Mouse (Mus musculus): ENCODE results near the gene Tsen54. TPM values are rescaled to one million over a fixed set of nuclear protein-coding genes. Genes with fewer than 3 reads are reported as not detected.

The Tsen54 gene
- total RNA-seq, 2 experiments from 2014 or later, result 9.1 to 9.2 TPM

DNA sequence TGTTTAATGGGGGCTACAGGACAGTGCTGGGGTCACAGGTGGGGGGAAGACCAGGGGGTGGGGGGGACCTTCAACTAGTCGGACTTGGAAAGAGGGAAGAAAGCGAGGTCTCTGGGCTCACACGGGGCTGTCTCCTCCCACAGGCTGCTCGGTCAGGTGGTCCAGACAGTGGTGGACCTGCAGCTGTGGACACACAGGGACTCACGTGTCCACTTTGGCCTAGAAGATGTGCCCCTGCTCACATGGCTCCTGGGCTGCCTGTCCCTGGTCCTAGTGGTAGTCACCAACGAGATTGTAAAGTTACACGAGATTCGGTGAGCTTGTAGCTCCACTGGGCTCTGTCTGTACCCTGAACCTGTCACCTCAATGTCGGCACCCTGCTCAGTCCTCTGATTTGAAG is 16.9 kb upstream of the Tsen54 start:
- intact Hi-C loops (cut with DNase I), result no loop called here
- DNase-seq (ENCODE audit: low spot score), result no peak

DNA sequence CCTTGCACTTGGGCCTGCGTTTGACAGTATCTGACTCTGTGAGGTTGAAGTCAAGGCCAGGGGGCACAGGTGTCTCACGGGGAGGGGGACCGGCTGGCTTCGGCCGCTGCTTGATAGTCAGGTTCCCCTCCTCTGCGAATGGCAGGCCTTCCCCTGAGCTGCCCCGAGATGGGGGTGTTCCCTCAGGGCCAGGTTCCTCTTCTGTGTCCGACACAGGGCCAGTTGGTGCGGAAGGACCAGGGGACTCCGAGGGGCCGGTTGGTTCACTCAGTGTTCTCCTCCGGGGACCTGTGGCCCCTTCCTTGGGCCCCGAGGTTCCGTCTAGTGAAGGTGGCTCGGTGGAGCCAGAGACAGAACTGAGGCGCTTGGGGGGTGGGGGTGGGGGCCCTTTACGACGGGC is 13.5 kb upstream of the Tsen54 start:
- intact Hi-C loops (cut with DNase I), result no loop called here
- DNase-seq (ENCODE audit: low spot score), result no peak

- intact Hi-C loops (cut with DNase I), result no loop called here
- no peak for DNase-seq (ENCODE audit: low spot score)
These were observed 11.3 kb upstream of the Tsen54 start for GRCm38 (mm10) chr11:115803072-115803709.

- DNase-seq (ENCODE audit: low spot score), result no peak
- intact Hi-C loops (cut with DNase I), result no loop called here
These were observed 9.5 kb upstream of the Tsen54 start for GRCm38 (mm10) chr11:115805005-115805404.

- no peak for DNase-seq (ENCODE audit: low spot score)
- intact Hi-C loops (cut with DNase I), result no loop called here
These were observed 8.4 kb upstream of the Tsen54 start for GRCm38 (mm10) chr11:115806154-115806553.

DNA sequence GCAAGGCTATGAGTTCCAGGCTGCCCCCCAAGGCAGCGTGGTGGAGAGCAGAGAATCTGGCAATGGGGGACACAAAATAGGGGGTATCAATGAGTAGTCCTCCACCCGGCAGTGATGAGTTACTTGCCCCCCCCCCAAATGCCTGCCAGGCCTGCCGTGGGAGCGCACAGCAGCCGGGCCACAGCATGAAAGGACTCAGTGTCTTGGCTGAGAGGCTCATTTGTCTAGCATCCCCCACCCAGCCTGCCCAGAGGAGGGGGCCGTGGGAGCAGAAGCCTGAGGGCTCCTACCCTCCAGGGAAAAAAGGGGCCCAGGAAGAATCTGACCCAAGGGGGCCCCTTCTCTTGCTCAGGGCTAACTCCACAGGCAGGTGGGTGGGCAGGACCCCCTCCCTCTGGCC is 7.2 kb upstream of the Tsen54 start:
- intact Hi-C loops (cut with DNase I), result no loop called here
- no peak for DNase-seq (ENCODE audit: low spot score)

DNA sequence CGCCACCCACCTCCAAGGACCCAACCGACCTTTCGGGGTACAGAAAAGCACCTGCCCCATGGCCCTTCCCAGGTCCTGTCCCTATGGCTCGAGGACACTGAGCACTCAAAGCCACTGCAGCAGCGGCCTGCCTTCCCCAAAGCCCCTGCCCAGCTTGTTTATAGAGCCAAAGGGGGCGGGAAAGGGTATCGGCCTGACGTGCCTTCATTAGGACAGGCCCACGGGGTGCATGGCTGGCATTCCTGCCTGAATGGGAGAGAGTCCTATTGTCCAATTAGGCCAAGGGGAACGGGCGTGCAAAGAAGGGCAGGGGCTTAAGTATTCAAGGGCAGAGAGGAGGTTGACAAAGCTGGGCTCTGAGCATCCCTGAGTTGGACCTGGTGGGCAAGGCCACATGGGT is 6.6 kb upstream of the Tsen54 start:
- intact Hi-C loops (cut with DNase I), result no loop called here
- DNase-seq (ENCODE audit: low spot score), result no peak

- intact Hi-C loops (cut with DNase I), result loop anchor here (1.0 kb wide), 1 partner anchor 30 kb away; no protein-coding TSS in a partner anchor
- DNase-seq (ENCODE audit: low spot score), result no peak
These were observed 5.7 kb upstream of the Tsen54 start for GRCm38 (mm10) chr11:115808696-115809310.

DNA sequence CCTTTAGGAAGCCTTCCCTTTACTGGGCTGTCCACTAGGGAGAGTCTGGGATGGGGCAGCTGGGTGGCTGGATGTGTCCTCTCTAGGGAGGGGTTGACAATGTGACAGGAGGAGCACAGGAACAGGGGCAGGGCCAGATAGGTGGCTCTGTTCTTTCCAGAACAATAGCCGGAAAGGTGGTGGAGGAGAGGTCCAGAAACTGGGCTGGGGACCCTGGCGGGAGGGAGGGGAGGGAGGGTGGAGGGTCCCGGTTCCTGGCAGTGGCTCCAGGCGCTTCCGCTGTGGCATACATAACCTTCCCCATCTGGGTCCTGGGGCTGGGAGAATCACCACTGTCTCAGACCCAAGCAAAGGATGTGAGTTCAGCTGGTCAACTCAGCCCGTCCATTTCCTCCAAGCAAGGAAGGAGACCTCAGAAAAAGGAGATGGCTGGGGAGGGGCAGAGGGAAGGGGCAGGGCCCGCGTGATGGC is 5.2 kb upstream of the Tsen54 start:
- peak; percentile 67 for DNase-seq (ENCODE audit: low spot score)
- intact Hi-C loops (cut with DNase I), result loop anchor here (1.0 kb wide), 1 partner anchor 30 kb away; no protein-coding TSS in a partner anchor

DNA sequence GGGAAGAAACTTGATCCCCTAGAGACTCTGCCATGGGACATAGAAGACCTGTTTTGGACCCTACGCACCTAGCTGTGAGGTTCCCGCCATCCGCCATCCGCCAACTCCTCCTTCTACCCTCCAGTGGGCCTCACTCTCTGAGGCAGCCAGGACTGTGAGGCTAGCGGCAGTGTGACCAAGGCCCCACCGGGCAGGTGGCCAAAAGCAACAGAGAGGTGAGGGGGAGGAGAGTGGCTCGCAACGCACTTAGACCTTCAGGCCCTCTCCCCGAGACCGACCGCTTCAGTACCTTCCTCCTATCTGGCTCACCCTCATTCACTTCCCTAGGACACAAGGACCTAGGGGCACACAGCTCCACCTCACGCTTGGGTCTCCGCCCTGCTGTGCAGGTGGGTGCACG is 4.1 kb upstream of the Tsen54 start:
- peak; percentile 58 for DNase-seq (ENCODE audit: low spot score)
- intact Hi-C loops (cut with DNase I), result loop anchor here (5.0 kb wide), 1 partner anchor 43 kb away; the partner anchor contains the start of gene Tmem94

- intact Hi-C loops (cut with DNase I), result loop anchor here (5.0 kb wide), 1 partner anchor 44 kb away; the partner anchor contains the start of gene Tmem94
- DNase-seq (ENCODE audit: low spot score), result no peak
These were observed 3.0 kb upstream of the Tsen54 start for GRCm38 (mm10) chr11:115811381-115812093.

- DNase-seq (ENCODE audit: low spot score), result peak; percentile 59
- intact Hi-C loops (cut with DNase I), result loop anchor here (5.0 kb wide), 1 partner anchor 45 kb away; the partner anchor contains the start of gene Tmem94
These were observed 2.4 kb upstream of the Tsen54 start for GRCm38 (mm10) chr11:115812095-115812494.

GRCm38 (mm10) chr11:115812533-115813420 is 1.7 kb upstream of the Tsen54 start:
- intact Hi-C loops (cut with DNase I), result loop anchor here (5.0 kb wide), 1 partner anchor 45 kb away; the partner anchor contains the start of gene Tmem94
- no peak for DNase-seq (ENCODE audit: low spot score)

- peak; percentile 90 for DNase-seq (ENCODE audit: low spot score)
These were observed 822 bp upstream of the Tsen54 start, which contains the start of gene Caskin2 for GRCm38 (mm10) chr11:115813507-115814296. TSS of gene Caskin2 (minus strand) at chr11:115813639.

GRCm38 (mm10) chr11:115817331-115817730 is 2.8 kb downstream of the Tsen54 start:
- intact Hi-C loops (cut with DNase I), result no loop called here
- DNase-seq (ENCODE audit: low spot score), result no peak

More at GRCm38 (mm10) chr11:115813507-115814296, 822 bp upstream of the Tsen54 start, which contains the start of gene Caskin2:
- intact Hi-C loops (cut with DNase I), result loop anchor here (1.0 to 5.0 kb wide), 3 partner anchors 46 to 167 kb away; partner anchors contain the start of gene Tmem94

DNA sequence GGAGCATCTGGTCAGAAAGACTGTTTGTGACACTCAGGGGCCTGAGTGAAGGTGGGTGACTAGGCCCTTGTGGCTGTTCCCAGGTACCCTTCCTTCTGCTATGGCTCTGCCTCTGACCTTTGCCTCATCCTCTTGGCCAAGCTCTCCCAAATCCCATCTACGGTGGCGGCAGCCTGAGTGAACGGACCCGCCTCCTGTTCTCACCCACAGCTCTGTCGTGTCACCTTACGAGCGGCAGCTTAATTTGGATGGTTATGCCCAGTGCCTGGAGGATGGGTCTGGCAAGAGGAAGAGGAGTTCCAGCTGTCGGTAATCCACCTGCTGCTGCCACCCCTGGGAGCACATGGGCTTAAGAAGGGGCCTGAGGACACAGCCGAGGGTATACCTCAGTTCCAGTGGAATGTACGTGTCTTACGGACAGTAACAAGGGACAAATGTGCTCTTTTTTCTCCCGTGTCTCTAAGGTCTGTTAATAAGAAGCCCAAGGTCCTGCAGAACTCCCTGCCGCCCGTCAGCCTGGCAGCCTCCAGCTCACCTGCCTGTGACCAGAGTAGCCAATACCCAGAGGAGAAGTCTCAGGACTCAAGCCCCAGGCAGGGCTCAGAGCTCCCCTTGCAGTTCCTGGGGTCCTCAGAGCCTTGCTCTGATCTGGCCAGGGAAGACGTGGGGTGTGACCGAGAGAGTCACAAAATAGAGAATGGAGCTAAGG is 5.5 kb downstream of the Tsen54 start:
- DNase-seq (ENCODE audit: low spot score), result no peak
- intact Hi-C loops (cut with DNase I), result no loop called here

DNA sequence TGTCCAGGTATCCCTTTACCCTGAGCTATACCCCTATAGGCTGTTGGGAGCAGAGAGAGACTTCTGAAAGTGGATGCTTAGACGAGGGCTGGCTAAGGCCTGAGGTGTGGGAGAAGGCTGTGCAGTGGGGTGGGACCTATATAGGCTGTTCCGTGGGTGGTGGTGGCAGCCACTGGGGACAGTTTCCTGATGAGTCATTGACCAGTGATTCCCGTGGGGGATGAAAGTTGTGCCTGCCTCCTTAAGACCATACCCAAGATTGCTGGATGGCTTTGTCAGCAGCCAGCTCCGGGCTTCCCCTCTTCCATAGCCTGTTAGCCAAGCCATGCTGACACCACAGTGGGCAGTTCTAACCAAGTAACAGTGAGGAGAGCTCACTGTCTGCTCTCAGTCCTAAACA is 6.5 kb downstream of the Tsen54 start:
- intact Hi-C loops (cut with DNase I), result no loop called here
- no peak for DNase-seq (ENCODE audit: low spot score)

Data from heart, postnatal 25 days (tissue).